Mouse (Mus musculus): ENCODE data around the gene Hist1h2be.
A peak's percentile ranks its signal among the peaks of the same experiment; 100 is the strongest.
"Not testable (repeated sequence)": the region's sequence is repeated elsewhere in the genome, so short reads cannot be mapped to it uniquely, and the experiment has no call there.

Gene Hist1h2be

DNA sequence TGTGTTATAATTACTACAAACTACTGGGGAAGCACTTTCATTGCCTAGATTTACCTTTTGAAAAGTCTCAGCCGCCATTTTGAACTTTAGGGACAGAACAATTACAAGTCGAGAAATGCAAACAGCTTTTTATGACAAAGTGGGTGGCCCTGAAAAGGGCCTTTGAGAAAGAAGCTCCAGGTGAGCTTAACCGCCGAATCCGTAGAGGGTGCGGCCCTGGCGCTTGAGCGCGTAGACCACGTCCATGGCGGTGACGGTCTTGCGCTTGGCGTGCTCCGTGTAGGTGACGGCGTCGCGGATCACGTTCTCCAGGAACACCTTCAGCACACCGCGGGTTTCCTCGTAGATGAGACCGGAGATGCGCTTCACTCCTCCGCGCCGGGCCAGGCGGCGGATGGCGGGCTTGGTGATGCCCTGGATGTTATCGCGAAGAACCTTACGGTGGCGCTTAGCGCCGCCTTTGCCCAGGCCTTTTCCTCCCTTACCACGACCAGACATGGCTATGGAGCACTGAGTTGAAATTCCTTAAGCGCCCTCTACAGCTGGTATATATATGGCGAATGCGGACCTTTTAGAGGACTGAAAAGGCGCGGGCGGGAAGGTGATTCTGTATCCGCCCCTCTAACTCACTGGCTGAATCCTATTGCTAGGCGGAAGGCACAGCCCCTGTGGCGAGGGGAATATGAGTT, 69.6 kb downstream of the Hist1h2be start, which contains the start of gene Hist1h4f:
Gene Hist1h4f, minus strand, starts transcription at position 503 of the 689 bp plus-strand sequence.
- DNase-seq (ENCODE audit: low read depth, low spot score) = peak; percentile 82

- no peak for DNase-seq (ENCODE audit: low read depth, low spot score)
Measured at GRCm38 (mm10) chr13:23550761-23551145, 70.2 kb downstream of the Hist1h2be start.

DNA sequence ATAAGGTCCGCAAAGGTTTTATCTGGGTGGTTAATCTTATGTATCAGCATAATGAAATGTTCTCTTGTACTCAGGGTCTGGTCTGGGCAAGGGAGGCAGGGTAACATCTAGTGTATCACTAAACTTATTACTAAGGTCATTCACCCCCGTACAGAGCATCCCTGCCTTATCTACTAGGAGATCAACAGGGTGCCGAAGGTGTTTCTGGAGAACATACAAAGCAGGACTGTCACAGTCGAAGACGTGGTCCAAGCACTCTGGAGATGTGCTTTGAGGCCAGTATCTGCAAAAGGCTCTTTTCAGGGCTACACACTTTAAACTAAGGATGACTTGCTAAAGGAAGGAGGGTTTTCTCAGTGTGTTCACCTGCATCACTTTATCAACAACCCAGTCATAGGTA, 74.2 kb downstream of the Hist1h2be start:
- no peak for DNase-seq (ENCODE audit: low read depth, low spot score)

- DNase-seq (ENCODE audit: low read depth, low spot score) = not testable (repeated sequence)
Measured at GRCm38 (mm10) chr13:23544787-23545120, 76.2 kb downstream of the Hist1h2be start.

- peak; percentile 89 for DNase-seq (ENCODE audit: low read depth, low spot score)
Measured at GRCm38 (mm10) chr13:23543965-23544786, 76.7 kb downstream of the Hist1h2be start, which contains the start of gene Hist1h3f. TSS of gene Hist1h3f (plus strand) at chr13:23544052.

DNA sequence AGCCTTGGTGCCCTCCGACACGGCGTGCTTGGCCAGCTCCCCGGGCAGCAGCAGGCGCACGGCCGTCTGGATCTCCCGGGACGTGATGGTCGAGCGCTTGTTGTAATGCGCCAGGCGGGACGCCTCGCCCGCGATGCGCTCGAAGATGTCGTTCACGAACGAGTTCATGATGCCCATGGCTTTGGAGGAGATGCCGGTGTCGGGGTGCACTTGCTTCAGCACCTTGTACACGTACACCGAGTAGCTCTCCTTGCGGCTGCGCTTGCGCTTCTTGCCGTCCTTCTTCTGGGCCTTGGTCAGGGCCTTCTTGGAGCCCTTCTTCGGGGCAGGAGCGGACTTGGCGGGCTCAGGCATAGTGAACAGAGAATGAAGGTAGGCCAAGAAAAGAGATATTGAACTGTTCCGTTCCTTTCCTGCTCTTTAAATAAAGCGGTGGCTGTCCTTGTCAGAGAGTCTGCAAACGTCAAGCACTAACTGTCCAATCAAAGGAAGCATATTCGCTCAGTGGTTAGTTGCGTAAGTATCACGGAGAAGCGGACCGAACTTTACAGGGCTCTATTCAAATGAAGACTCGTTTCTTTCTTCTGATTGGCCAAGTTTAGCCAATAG, 77.8 kb downstream of the Hist1h2be start, which contains the start of gene Hist1h2bh:
Gene Hist1h2bh, minus strand, starts transcription at position 394 of the 609 bp plus-strand sequence.
- not testable (repeated sequence) for DNase-seq (ENCODE audit: low read depth, low spot score)

GRCm38 (mm10) chr13:23542225-23542980, 78.5 kb downstream of the Hist1h2be start:
- DNase-seq (ENCODE audit: low read depth, low spot score) = not testable (repeated sequence)

GRCm38 (mm10) chr13:23541497-23541896, 79.4 kb downstream of the Hist1h2be start:
- no peak for DNase-seq (ENCODE audit: low read depth, low spot score)

GRCm38 (mm10) chr13:23539821-23540220, 81.1 kb downstream of the Hist1h2be start:
- DNase-seq (ENCODE audit: low read depth, low spot score) = not testable (repeated sequence)

DNA sequence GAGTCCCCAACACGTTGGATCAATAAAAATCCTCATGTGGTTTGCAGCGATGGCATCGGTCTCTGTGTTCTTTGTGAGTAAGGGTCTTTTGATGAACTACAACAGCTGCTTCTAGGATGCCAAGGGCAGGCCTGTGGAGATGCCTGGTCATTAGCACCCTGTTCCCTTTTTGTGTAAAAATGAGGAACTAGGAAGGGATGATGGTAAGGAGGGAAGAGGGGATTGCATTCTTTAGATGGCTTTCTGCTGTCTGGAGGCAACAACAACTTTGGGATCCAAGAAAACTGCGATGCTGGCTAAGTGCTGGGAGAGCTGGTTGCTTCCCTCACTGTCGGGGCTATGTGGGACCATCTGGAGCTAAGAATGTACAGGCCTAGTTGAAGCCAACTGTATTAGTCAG, 82.7 kb downstream of the Hist1h2be start:
- DNase-seq (ENCODE audit: low read depth, low spot score) = no peak

- no peak for DNase-seq (ENCODE audit: low read depth, low spot score)
Measured at GRCm38 (mm10) chr13:23537006-23537710, 83.8 kb downstream of the Hist1h2be start.

- DNase-seq (ENCODE audit: low read depth, low spot score) = no peak
Measured at GRCm38 (mm10) chr13:23536076-23536822, 84.7 kb downstream of the Hist1h2be start.

GRCm38 (mm10) chr13:23535137-23536075, 85.5 kb downstream of the Hist1h2be start, which contains the start of gene Hist1h3g:
TSS of gene Hist1h3g (plus strand) at chr13:23535422.
- DNase-seq (ENCODE audit: low read depth, low spot score) = not testable (repeated sequence)

DNA sequence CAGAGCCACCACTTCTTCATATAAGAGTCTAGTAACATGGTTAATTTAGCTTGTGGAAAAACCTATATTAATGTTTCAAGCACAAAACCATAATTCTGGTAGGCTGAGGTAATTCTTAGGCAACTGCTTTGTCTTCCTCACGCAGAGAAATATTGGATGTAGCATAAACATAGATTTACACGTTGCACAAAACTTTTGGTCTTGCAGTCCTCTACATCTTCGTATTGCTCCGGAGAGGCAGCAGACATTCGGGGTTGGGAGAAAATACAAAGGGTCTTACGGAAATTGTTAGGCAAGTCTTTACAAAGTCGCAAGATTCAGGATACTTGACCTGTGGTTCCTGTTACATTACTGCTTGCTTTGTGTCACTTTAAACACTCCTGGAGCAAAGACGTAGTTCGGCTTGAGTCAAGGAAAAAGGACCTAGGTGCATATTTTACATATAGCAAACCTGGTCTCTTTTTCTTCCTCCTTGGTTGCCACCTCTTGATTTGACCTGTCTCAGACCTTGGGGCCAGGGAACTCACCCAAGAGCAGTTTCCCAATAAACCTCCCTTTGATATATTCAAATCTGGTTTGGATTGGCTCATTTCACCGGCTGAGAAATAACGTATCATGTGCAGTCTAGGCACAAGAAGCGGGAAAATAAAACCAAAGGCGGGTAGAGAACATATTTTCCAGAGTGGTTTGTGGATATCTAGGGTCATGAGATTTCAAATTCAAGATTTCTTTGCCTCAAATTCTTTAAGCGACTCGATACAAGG, 86.4 kb downstream of the Hist1h2be start:
- DNase-seq (ENCODE audit: low read depth, low spot score) = no peak
